12 mouse cellular contexts compared by ENCODE assay signal in the genomic region with DNA sequence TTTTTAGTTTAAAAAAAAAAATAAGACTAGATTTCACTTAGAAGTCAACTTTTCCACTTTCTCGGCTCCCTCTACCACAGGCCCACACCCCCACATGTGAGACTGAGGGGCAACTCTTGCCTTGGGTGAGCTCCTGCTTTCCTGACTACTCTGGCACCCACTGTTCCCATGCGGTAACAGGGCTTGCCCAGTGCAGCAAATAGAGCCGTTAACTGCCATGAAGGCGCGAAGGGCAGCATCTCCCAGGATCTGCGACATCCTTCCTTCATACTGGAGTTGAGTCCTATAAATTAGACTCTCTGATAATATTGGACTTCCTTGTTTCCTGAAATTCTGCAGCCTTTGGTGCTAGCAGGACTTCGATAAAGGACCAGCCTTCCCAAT.
DNase-seq lines count a peak whose midpoint lies in the region; ATAC-seq and TF ChIP-seq lines count a peak whose summit lies in the region.
"Had no signal": no experiment of that assay in that cellular context is flagged by ENCODE, and none has a peak within 500 bp of the region (broad histone marks: within the 10 kb centered on the region; RNA-seq: fewer than 3 reads in every experiment).

No protein-coding gene starts in this region.

- ATAC-seq in CD4-positive, CD25-positive, alpha-beta regulatory T cell, adult 4 months: no peak
- ATAC-seq in hindbrain, embryonic 14.5 days (ENCODE audit: low FRiP score): no peak
- no peak for ATAC-seq in hindbrain, postnatal 0 days
- no peak for ATAC-seq in neural tube, embryonic 15.5 days (ENCODE audit: low FRiP score)
- ATAC-seq in stomach, postnatal 0 days (ENCODE audit: low FRiP score, low TSS enrichment): no peak
- ATAC-seq: forebrain, postnatal 0 days had no signal

- 76% methylated on average over 7 of the region's 7 CpGs for WGBS in hindbrain, embryonic 14.5 days
- WGBS in hindbrain, postnatal 0 days: 72% methylated on average over 7 of the region's 7 CpGs
- WGBS in neural tube, embryonic 15.5 days: 68% methylated on average over 7 of the region's 7 CpGs
- WGBS in stomach, postnatal 0 days: 53% methylated on average over 7 of the region's 7 CpGs

- H3K4me1 ChIP-seq in hindbrain, embryonic 14.5 days (replicated peaks; ENCODE audit: control insufficient read depth, insufficient read depth, low read length): 0 out of 2 replicates have a peak, but pooled peaks cover 4% of the 10 kb centered on the region
- H3K4me1 ChIP-seq in hindbrain, postnatal 0 days (ENCODE audit: insufficient read depth, low read length): no peaks in the 10 kb centered on the region
- no peaks in the 10 kb centered on the region for H3K4me1 ChIP-seq in neural tube, embryonic 15.5 days
- peaks cover 5% of the 10 kb centered on the region; the same call in 1 of the 2 replicates for H3K4me1 ChIP-seq in stomach, postnatal 0 days (replicated peaks; ENCODE audit: control insufficient read depth, insufficient read depth)

- no peak overlapping the region for H3K9ac ChIP-seq in hindbrain, embryonic 14.5 days
- H3K9ac ChIP-seq in hindbrain, postnatal 0 days (replicated peaks; ENCODE audit: low read length): no peak overlapping the region
- no peak overlapping the region for H3K9ac ChIP-seq in neural tube, embryonic 15.5 days (replicated peaks)
- no peak overlapping the region for H3K9ac ChIP-seq in stomach, postnatal 0 days (ENCODE audit: low read length)
- H3K9ac ChIP-seq: forebrain, postnatal 0 days; limb, embryonic 13.5 days had no signal

- no peaks in the 10 kb centered on the region for H3K36me3 ChIP-seq in hindbrain, embryonic 14.5 days (replicated peaks; ENCODE audit: control insufficient read depth, insufficient read depth)
- no peaks in the 10 kb centered on the region for H3K36me3 ChIP-seq in hindbrain, postnatal 0 days (ENCODE audit: insufficient read depth, low read length)
- no peaks in the 10 kb centered on the region for H3K36me3 ChIP-seq in neural tube, embryonic 15.5 days
- no peaks in the 10 kb centered on the region for H3K36me3 ChIP-seq in stomach, postnatal 0 days (ENCODE audit: control insufficient read depth, insufficient read depth, low read length)
- H3K36me3 ChIP-seq: G1E; limb, embryonic 13.5 days had no signal

- TF ChIP-seq CTCF in hindbrain, postnatal 0 days (IDR thresholded peaks at IDR 0.05; ENCODE audit: low read depth): no peak
- TF ChIP-seq CTCF in stomach, postnatal 0 days (IDR thresholded peaks at IDR 0.05; ENCODE audit: low read depth): no peak

- 0 out of 2 replicates have a peak overlapping the region, but pooled peaks have one; percentile 54 for H3K27ac ChIP-seq in hindbrain, embryonic 14.5 days
- H3K27ac ChIP-seq in hindbrain, postnatal 0 days: no peak overlapping the region
- H3K27ac ChIP-seq in neural tube, embryonic 15.5 days (replicated peaks): no peak overlapping the region; the same call in 1 of the 2 replicates
- H3K27ac ChIP-seq in stomach, postnatal 0 days (replicated peaks): no peak overlapping the region
- H3K27ac ChIP-seq: layer of hippocampus, adult 2 months; limb, embryonic 13.5 days had no signal

- peak; percentile 36 for DNase-seq in CD4-positive, CD25-positive, alpha-beta regulatory T cell, adult 2 months (ENCODE audit: low read depth, low spot score)
- no peak for DNase-seq in hindbrain, embryonic 14.5 days (ENCODE audit: low spot score)
- DNase-seq in hindbrain, postnatal 0 days (ENCODE audit: low spot score): no peak
- DNase-seq in neural tube, embryonic 10.5 days (ENCODE audit: extremely low spot score, low spot score): peak; percentile 30
- peak; percentile 12 for DNase-seq in stomach, postnatal 0 days (ENCODE audit: low spot score)
- no peak for DNase-seq in right cerebral cortex, postnatal 14 days
- DNase-seq: forebrain, postnatal 0 days had no signal

- no peak for TF ChIP-seq EP300 in stomach, postnatal 0 days (optimal IDR thresholded peaks at IDR 0.05)

- no peak overlapping the region for H3K4me2 ChIP-seq in hindbrain, embryonic 14.5 days (replicated peaks)
- H3K4me2 ChIP-seq in hindbrain, postnatal 0 days (ENCODE audit: low read depth, low read length): no peak overlapping the region
- H3K4me2 ChIP-seq in neural tube, embryonic 15.5 days: no peak overlapping the region
- no peak overlapping the region for H3K4me2 ChIP-seq in stomach, postnatal 0 days (replicated peaks; ENCODE audit: low read depth)
- H3K4me2 ChIP-seq: limb, embryonic 13.5 days had no signal

- H3K4me3 ChIP-seq in hindbrain, embryonic 14.5 days (replicated peaks; ENCODE audit: low read length): no peak overlapping the region
- no peak overlapping the region for H3K4me3 ChIP-seq in hindbrain, postnatal 0 days (ENCODE audit: low read length)
- H3K4me3 ChIP-seq in neural tube, embryonic 15.5 days (replicated peaks): no peak overlapping the region
- H3K4me3 ChIP-seq in stomach, postnatal 0 days (ENCODE audit: low read depth, low read length): no peak overlapping the region
- H3K4me3 ChIP-seq: layer of hippocampus, adult 2 months; limb, embryonic 13.5 days had no signal

- H3K27me3 ChIP-seq in hindbrain, embryonic 14.5 days (ENCODE audit: control insufficient read depth, insufficient read depth, low read length): no peaks in the 10 kb centered on the region
- no peaks in the 10 kb centered on the region for H3K27me3 ChIP-seq in hindbrain, postnatal 0 days (ENCODE audit: insufficient read depth, low read length)
- no peaks in the 10 kb centered on the region for H3K27me3 ChIP-seq in neural tube, embryonic 15.5 days (replicated peaks)
- no peaks in the 10 kb centered on the region for H3K27me3 ChIP-seq in stomach, postnatal 0 days (ENCODE audit: control insufficient read depth, insufficient read depth, low read length)
- H3K27me3 ChIP-seq: limb, embryonic 13.5 days had no signal

- no peaks in the 10 kb centered on the region for H3K9me3 ChIP-seq in hindbrain, embryonic 14.5 days (ENCODE audit: control insufficient read depth, low read length)
- H3K9me3 ChIP-seq in hindbrain, postnatal 0 days (ENCODE audit: low read length): no peaks in the 10 kb centered on the region
- H3K9me3 ChIP-seq in neural tube, embryonic 15.5 days (replicated peaks): no peaks in the 10 kb centered on the region
- no peaks in the 10 kb centered on the region for H3K9me3 ChIP-seq in stomach, postnatal 0 days (ENCODE audit: control insufficient read depth, low read length)
- H3K9me3 ChIP-seq: G1E; limb, embryonic 13.5 days had no signal

Comparison
In these comparisons a context has a peak if more than half of its experiments do, and no peak if none do; other contexts are left out.
1. DNase-seq: peak in CD4-positive, CD25-positive, alpha-beta regulatory T cell, adult 2 months (single experiment), neural tube, embryonic 10.5 days (single experiment) and stomach, postnatal 0 days (single experiment); none in hindbrain, embryonic 14.5 days (single experiment), hindbrain, postnatal 0 days (single experiment) and right cerebral cortex, postnatal 14 days (single experiment).